Mouse (Mus musculus) common myeloid progenitor, adult 5-6 weeks (primary cell): ENCODE measurements around the gene Ip6k3. TPM values are rescaled to one million over a fixed set of nuclear protein-coding genes. Genes with fewer than 3 reads are reported as not detected.

ENCODE experiments used
- ATAC-seq: replicated peaks from 2 replicates; pipeline ENCODE4 v1.8.0; 2016; ENCODE audit warnings: low read depth, mild to moderate bottlenecking, moderate TSS enrichment, inconsistent platforms; ENCODE audit not compliant: poor library complexity, severe bottlenecking
- total RNA-seq: library from RNA; stranded (forward); fragments of 200-1000, 187-1606 nt; gene quantifications from 2 replicates; pipeline ENCODE4 v1.2.3, GENCODE M21; 2017

Ip6k3 gene
- total RNA-seq, 1 experiment from 2014 or later: not detected

- no peak for ATAC-seq
Measured at GRCm38 (mm10) chr17:27128189-27128588, 39.4 kb downstream of the Ip6k3 start.

GRCm38 (mm10) chr17:27126974-27127373 is 40.6 kb downstream of the Ip6k3 start:
- ATAC-seq: no peak

- ATAC-seq: no peak
Measured at GRCm38 (mm10) chr17:27125669-27126202, 41.9 kb downstream of the Ip6k3 start.

- peak; percentile 76 for ATAC-seq
Measured at GRCm38 (mm10) chr17:27125185-27125584, 42.4 kb downstream of the Ip6k3 start.

- ATAC-seq: no peak
Measured at GRCm38 (mm10) chr17:27123813-27124375, 43.7 kb downstream of the Ip6k3 start.

GRCm38 (mm10) chr17:27123103-27123502 is 44.5 kb downstream of the Ip6k3 start:
- ATAC-seq: no peak

GRCm38 (mm10) chr17:27122701-27123100 is 44.9 kb downstream of the Ip6k3 start:
- ATAC-seq: no peak

GRCm38 (mm10) chr17:27121781-27122180 is 45.8 kb downstream of the Ip6k3 start:
- no peak for ATAC-seq

- ATAC-seq: no peak
Measured at GRCm38 (mm10) chr17:27121266-27121665, 46.3 kb downstream of the Ip6k3 start.

GRCm38 (mm10) chr17:27120561-27121024 is 47.0 kb downstream of the Ip6k3 start:
- ATAC-seq: no peak

GRCm38 (mm10) chr17:27119954-27120353 is 47.6 kb downstream of the Ip6k3 start:
- no peak for ATAC-seq

- ATAC-seq: 0 out of 2 replicates have a peak, but pooled peaks have one; percentile 1
Measured at GRCm38 (mm10) chr17:27119540-27119895, 48.1 kb downstream of the Ip6k3 start.

- ATAC-seq: peak; percentile 70
Measured at GRCm38 (mm10) chr17:27118676-27119539, 48.7 kb downstream of the Ip6k3 start.

GRCm38 (mm10) chr17:27110072-27110471 is 57.5 kb downstream of the Ip6k3 start:
- no peak for ATAC-seq

GRCm38 (mm10) chr17:27107936-27108335 is 59.7 kb downstream of the Ip6k3 start:
- ATAC-seq: no peak

- ATAC-seq: peak; percentile 50; the same call in 1 of the 2 replicates
Measured at GRCm38 (mm10) chr17:27106745-27107144, 60.9 kb downstream of the Ip6k3 start.

GRCm38 (mm10) chr17:27105698-27106470 is 61.7 kb downstream of the Ip6k3 start:
- ATAC-seq: peak; percentile 7; the same call in 1 of the 2 replicates

- no peak for ATAC-seq
Measured at GRCm38 (mm10) chr17:27101675-27102074, 65.9 kb downstream of the Ip6k3 start.

GRCm38 (mm10) chr17:27095690-27096089 is 71.9 kb downstream of the Ip6k3 start:
- ATAC-seq: no peak
